Mouse (Mus musculus): ENCODE measurements around the gene Arl6ip1.

DNA sequence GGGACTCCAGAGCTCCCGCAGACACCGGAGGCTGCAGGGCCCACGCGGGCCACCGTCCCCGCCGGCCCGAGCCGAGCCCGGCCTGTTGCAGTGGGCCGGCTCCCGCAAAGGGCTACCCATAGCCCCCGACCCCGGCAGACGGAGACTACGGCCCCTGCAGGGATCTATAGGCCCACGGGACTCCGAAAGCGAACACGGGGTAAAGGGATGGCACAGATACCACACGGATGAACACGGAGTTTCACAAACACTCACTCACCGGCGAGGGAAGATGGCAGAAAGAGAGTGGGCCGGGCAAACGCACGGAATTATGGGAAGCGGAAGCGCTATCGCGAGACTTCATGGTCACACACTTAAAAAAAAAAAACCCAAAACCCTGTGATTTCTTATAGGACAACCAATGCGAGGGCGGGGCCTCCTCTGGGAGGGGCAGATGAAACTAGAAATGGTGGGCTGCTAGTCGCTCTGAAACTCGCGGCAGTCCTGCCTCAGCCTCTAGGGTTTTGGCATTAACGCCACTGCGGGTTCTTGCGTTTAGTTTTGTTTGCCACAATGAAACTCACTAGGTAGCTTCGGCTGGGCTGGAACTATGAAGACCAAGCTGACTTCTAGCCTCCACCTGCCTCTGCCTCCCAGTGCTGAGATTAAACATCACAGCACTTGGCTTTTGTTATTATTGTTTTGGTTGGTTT is 13.4 kb downstream of the Arl6ip1 start, which contains the start of gene Rps15a:
- TF ChIP-seq CTCF (conservative IDR thresholded peaks at IDR 0.05; ENCODE audit: insufficient read depth, insufficient read length, low read depth, low read length) = 0 out of 2 replicates have a peak, but pooled peaks have one; percentile 1
- TF ChIP-seq POLR2A (IDR thresholded peaks at IDR 0.05; ENCODE audit: low read depth, low read length) = peak; percentile 85

All from kidney, adult 2 months (tissue).